Mouse (Mus musculus) urinary bladder, adult 18-20 months (tissue): ENCODE results near the gene Ccdc24.

Source experiments
- DNase-seq, 2 experiments: peaks; one replicate each; pipeline ENCODE4 v3.0.0; 2022; ENCODE audit warnings: low spot score in 2 of 2, mixed read lengths in 2 of 2

Gene Ccdc24

GRCm38 (mm10) chr4:117872471-117872886 is at the start of gene Ccdc24:
TSS of gene Ccdc24 (minus strand) at chr4:117872557.
- DNase-seq, result no peak

DNA sequence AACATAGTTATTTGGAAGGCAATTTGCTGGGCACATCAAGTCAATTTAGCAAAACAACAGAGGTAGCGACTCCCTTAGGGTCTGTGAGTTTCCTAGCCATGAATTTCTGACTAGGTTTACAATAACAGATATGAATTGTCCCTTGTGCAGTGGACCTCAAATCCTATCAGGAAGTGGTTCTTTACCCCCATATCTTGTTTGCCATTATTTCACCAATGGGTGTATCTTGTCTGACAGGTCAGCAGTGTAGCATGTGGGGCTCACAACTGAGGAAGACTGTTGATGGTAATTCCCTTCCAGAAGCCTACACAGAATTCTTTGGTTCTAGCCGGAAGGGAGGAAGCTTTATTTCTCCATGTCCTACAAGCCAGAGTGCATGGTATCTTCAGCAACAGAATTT is 49.0 kb upstream of the Ccdc24 start:
- no peak for DNase-seq

DNA sequence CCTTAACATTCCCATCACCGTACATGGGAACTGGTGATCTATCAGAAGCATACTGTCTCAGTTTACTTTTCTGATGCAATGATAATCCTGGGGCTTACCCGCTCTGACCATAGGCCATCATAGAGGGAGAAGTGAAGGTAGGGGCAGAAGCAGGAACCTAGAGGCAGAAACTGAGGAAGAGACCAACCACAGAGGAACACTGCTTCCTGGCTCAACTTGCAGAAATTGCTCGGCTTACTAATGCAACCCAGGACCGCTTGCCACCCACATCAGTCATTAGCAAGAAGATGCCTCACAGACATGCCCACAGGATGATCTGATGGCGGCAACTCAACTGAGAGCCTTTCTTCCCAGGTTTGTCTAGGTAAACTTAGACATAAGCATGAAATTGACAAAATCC is 46.4 kb upstream of the Ccdc24 start:
- DNase-seq, result no peak

DNA sequence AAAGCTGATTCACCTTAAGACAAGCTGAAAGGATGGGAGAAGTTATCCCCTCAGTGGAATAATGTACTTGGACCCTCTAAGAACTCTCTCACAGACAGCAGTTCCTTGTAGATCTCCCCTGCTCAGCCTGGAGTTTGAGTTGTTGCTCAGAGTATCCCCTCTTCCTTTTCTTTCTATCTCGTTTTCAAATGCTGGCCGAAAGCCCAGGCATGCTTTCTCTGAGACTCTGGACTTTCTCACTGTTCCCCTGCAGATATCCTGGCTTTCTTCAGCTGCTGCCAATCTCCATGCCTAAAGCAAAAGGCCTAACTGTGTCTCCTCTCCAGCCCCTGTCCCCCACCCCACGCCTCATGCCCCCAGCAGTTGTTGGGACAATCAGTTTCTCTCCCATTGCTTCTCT is 45.9 kb upstream of the Ccdc24 start:
- no peak for DNase-seq

DNA sequence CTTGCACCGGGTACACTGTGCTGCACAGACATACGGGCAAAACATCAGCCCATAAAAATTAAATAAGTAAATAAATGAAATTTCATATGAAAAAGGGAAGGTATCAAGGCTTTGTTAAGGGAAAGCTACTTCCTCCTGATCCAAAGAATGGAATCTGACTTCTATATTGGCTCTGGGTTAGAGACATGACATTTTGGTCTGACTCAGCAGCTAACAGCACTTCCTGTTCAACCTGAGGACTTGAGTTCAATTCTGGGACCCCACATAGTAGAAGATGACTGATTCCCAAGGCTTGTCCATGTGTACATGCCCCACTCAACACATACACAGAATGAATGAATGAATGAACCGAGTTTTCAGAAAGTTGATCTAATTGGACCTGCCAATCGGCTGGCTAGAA is 45.5 kb upstream of the Ccdc24 start:
- DNase-seq, result no peak

DNA sequence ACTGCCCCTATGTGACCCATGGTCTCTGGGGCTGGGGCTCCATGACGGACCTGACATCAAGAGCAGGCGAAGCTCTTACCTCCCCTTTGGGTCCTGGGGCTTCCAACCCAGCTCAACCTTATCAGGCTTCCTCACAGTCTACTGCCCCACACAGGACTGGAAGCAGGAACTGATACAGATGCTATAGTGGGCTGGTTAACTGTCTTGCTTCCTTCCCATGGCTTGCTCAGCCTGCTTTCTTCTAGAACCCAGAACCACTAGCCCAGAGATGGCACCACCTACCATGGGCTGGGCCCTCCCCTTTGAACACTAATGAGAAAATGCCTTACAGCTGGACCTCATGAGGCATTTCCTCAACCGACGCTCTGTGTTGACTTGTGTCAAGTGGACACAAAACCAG is 45.0 kb upstream of the Ccdc24 start:
- DNase-seq, result no peak

DNA sequence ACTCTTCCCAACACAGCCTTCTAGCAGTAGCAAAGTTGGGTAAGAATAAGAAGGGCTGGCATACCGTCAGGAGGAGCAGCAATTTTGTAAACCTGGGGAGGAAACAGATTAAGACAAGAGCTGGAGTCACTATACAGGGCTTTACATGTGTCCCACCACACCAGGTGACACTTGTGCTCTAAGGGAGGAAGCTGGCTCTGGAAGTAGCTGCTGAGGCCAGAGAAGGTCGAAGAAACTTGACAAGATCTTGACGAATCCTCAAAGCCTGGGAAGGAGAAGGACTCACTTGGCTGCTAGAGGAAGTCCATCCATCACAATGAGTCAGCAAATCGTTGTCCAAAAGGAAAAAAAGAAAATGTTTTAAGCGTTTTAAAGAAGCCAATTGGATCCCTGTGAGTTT is 44.0 kb upstream of the Ccdc24 start:
- no peak for DNase-seq

- DNase-seq, result no peak
Measured at GRCm38 (mm10) chr4:117915489-117916105, 43.2 kb upstream of the Ccdc24 start.

- DNase-seq, result peak; percentile 86 to 99
Measured at GRCm38 (mm10) chr4:117914591-117915442, 42.5 kb upstream of the Ccdc24 start, which contains the start of gene Ipo13. TSS of gene Ipo13 (minus strand) at chr4:117914999.

DNA sequence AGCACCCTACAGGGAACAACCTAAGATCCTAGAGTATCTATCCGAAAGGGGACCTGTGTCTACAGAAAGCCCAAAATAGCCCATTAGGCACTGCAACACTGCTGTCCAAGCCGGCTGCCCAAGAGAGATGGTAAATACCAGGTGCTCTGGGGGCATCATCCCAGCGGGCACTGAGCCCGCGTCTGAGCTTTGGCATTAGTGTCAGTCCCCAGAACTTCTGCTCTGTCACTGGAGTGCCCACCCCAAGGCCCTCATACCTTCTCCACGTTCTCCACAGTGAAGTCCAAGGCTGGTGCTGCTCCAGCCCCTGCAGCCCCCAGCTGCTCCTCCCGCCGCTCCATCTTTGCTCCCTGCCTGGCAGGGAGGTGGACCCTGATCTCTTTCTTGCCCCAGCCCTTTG is 41.7 kb upstream of the Ccdc24 start:
- no peak for DNase-seq

- no peak for DNase-seq
Measured at GRCm38 (mm10) chr4:117913421-117913820, 41.1 kb upstream of the Ccdc24 start.

DNA sequence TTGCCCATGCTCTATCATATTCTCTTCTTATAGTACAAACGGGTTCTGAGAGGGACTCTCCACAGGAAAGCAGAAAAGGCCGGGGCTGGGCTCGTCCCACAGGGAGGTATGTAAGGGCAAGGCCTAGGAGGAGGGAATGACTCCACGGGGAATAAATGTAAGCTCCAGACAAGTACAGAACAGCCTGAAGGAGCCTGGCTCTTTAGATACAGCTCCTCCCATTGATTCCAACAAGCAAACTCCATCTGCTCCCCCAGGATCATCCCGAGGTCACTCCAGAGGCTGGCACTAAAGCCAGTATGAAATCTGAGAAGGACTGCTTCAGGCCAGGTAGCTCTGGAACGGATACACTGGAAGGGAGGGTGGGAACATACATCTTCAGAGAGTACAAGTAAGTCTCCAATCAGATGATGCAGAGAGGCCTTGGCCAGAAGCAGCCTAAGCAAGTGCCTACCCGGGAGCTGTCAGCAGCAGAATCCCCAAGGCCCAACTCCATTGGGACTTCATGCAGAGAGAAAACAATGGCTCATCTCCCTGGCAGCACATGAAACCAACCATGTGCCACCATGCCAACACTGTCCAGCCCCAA is 40.4 kb upstream of the Ccdc24 start:
- DNase-seq, result no peak

GRCm38 (mm10) chr4:117912131-117912561 is 39.8 kb upstream of the Ccdc24 start:
- DNase-seq, result no peak

- DNase-seq, result no peak
Measured at GRCm38 (mm10) chr4:117908834-117909453, 36.6 kb upstream of the Ccdc24 start.

GRCm38 (mm10) chr4:117906196-117906595 is 33.8 kb upstream of the Ccdc24 start:
- DNase-seq, result no peak

DNA sequence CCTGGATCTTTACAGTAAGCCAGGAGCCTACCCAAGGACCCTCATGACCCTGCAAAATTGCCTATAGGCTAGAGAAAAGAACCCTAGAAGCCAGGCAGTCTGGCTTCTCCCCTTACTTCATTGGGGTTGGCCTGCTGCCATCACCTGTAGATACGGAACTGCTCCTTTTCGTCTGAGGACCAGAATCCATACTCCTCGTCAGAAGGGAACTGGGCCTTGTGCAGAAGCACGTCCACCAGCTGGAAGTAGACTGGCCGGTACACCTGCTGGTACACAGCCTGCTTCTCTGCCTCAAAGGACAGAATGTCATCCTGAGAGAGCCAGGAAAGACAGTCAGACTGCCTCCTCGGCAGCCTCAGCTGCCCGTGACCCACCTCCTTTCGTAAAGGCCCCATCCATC is 32.4 kb upstream of the Ccdc24 start:
- DNase-seq, result no peak

- no peak for DNase-seq
Measured at GRCm38 (mm10) chr4:117904094-117904493, 31.7 kb upstream of the Ccdc24 start.

- no peak for DNase-seq
Measured at GRCm38 (mm10) chr4:117898111-117898510, 25.8 kb upstream of the Ccdc24 start.

GRCm38 (mm10) chr4:117896031-117896430 is 23.7 kb upstream of the Ccdc24 start:
- no peak for DNase-seq

- no peak for DNase-seq
Measured at GRCm38 (mm10) chr4:117895339-117895738, 23.0 kb upstream of the Ccdc24 start.

DNA sequence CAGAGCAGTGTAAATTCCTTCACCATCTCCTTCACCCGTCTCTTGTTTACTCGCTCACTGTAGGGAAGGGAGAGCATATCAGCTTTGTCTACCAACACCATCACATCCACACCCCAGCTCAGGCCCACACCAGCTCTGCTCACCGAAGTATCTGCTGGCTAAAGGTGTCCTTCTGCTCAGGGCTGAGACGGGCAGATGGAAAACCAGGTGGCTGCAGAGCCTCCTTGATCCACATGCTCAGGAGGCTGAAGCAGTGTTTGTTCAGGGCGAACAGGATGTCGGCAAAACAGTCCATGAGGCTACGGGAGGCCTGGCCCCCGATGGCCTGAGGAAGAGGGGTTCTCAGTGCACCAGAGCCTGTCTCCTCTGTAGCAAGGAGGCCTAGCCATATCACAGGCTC is 22.2 kb upstream of the Ccdc24 start:
- DNase-seq, result no peak

DNA sequence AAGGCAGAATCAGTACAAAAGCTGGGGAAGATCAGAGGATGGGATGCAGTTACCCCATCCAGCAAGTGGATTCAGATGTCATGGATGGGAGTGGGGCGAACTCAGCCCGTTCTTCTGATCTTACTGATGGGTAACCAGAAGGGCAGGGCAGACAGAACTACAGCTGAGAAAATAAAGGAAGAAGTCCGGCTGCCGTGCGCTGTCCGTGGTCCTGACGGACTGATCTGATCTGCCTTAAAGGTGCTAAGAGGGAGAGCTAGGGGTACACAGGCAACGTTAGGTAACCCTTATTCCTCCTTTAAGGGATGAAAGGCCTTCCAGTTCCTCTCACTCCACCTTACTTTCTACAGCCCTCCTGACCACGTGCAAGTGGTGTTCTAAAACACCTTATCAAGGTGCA is 21.0 kb upstream of the Ccdc24 start:
- DNase-seq, result peak in 1 of 2 experiments; percentile 30
